ENCODE assay signal across 9 mouse cellular contexts in genomic region chr6:134848197-134848890, GRCm38 (mm10). TPM values are rescaled to one million over a fixed set of nuclear protein-coding genes. Genes with fewer than 3 reads are reported as not detected.
DNase-seq lines count a peak whose midpoint lies in the region; ATAC-seq and TF ChIP-seq lines count a peak whose summit lies in the region.
"Had no signal": no experiment of that assay in that cellular context is flagged by ENCODE, and none has a peak within 500 bp of the region (broad histone marks: within the 10 kb centered on the region; RNA-seq: fewer than 3 reads in every experiment).

No protein-coding gene starts in this region.

- ATAC-seq in lung, embryonic 14.5 days (ENCODE audit: insufficient read depth): no peak
- ATAC-seq in forebrain, embryonic 16.5 days: 0 out of 2 replicates have a peak, but pooled peaks have one; percentile 33
- 0 out of 2 replicates have a peak, but pooled peaks have one; percentile 41 for ATAC-seq in neutrophil, adult 5-6 weeks (ENCODE audit: extremely low read depth, insufficient number of reproducible peaks, low FRiP score, poor library complexity, severe bottlenecking)

- H3K4me3 ChIP-seq in lung, embryonic 14.5 days (ENCODE audit: low read depth, low read length): no peak overlapping the region
- no peak overlapping the region for H3K4me3 ChIP-seq in forebrain, embryonic 16.5 days (replicated peaks; ENCODE audit: low read length)
- H3K4me3 ChIP-seq: neural tube, embryonic 13.5 days had no signal

- H3K4me2 ChIP-seq in lung, embryonic 14.5 days: no peak overlapping the region
- H3K4me2 ChIP-seq in forebrain, embryonic 16.5 days (ENCODE audit: low read length): no peak overlapping the region
- H3K4me2 ChIP-seq: neural tube, embryonic 13.5 days had no signal

- H3K9ac ChIP-seq in lung, embryonic 14.5 days: no peak overlapping the region
- no peak overlapping the region for H3K9ac ChIP-seq in forebrain, embryonic 16.5 days (replicated peaks; ENCODE audit: low read depth, low read length)
- H3K9ac ChIP-seq: neural tube, embryonic 13.5 days had no signal

- no peaks in the 10 kb centered on the region for H3K4me1 ChIP-seq in lung, embryonic 14.5 days (ENCODE audit: insufficient read depth)
- no peaks in the 10 kb centered on the region for H3K4me1 ChIP-seq in forebrain, embryonic 16.5 days (replicated peaks; ENCODE audit: control insufficient read depth, insufficient read depth, low read length)
- H3K4me1 ChIP-seq: neural tube, embryonic 13.5 days had no signal

- no peaks in the 10 kb centered on the region for H3K9me3 ChIP-seq in lung, embryonic 14.5 days (ENCODE audit: low read depth, low read length)
- H3K9me3 ChIP-seq in forebrain, embryonic 16.5 days (ENCODE audit: control insufficient read depth, low read length): no peaks in the 10 kb centered on the region
- H3K9me3 ChIP-seq: neural tube, embryonic 13.5 days had no signal

- no peak overlapping the region for H3K27ac ChIP-seq in lung, embryonic 14.5 days (ENCODE audit: low read depth)
- H3K27ac ChIP-seq in forebrain, embryonic 16.5 days (ENCODE audit: low read length): no peak overlapping the region
- H3K27ac ChIP-seq: neural tube, embryonic 13.5 days had no signal

- TF ChIP-seq CTCF in lung, embryonic 14.5 days (IDR thresholded peaks at IDR 0.05; ENCODE audit: low read depth): peak; percentile 38; the same call in 1 of the 2 replicates

- no peaks in the 10 kb centered on the region for H3K27me3 ChIP-seq in lung, embryonic 14.5 days (ENCODE audit: insufficient read depth, low read length)
- H3K27me3 ChIP-seq in forebrain, embryonic 16.5 days (replicated peaks; ENCODE audit: control insufficient read depth, insufficient read depth, low read length): no peaks in the 10 kb centered on the region
- H3K27me3 ChIP-seq: neural tube, embryonic 13.5 days had no signal

- H3K36me3 ChIP-seq in lung, embryonic 14.5 days (ENCODE audit: insufficient read depth): 0 out of 2 replicates have a peak, but pooled peaks cover 2% of the 10 kb centered on the region
- no peaks in the 10 kb centered on the region for H3K36me3 ChIP-seq in forebrain, embryonic 16.5 days (ENCODE audit: control insufficient read depth, insufficient read depth)

- 76% methylated on average over 5 of the region's 5 CpGs for WGBS in lung, embryonic 14.5 days
- WGBS in forebrain, embryonic 16.5 days: 81% methylated on average over 5 of the region's 5 CpGs

- DNase-seq in adrenal gland, postnatal 14 days: peak; percentile 27
- no peak for DNase-seq in adrenal gland, adult 8-10 months
- peak; percentile 59 for DNase-seq in lung, embryonic 14.5 days
- no peak for DNase-seq in lung, adult 18-20 months
- DNase-seq in spleen, adult 12 weeks (ENCODE audit: low spot score): no peak
- DNase-seq in adipocyte (ENCODE audit: low spot score): no peak

RNA-seq across cellular contexts. Expression of gene Crebl2, which starts 18.4 kb away (rescaled TPM):
- 17.2 and 21.1 TPM in 2 replicates for total RNA-seq in adrenal gland, postnatal 14 days (2021)
- 10 to 100 TPM; 47.1 to 63.4 (median 58.0) TPM for total RNA-seq in adrenal gland, adult 8-10 months (2022)
- polyA plus RNA-seq in lung, embryonic 14.5 days (2014; fragmentation: Nextera tagmentation; extraction: Ambion mirVana): 1.3 and 1.4 TPM in 2 replicates
- 3.8 and 4.3 TPM in 2 replicates for polyA plus RNA-seq in forebrain, embryonic 16.5 days (2015; fragmentation: Nextera tagmentation; extraction: Ambion mirVana)
- total RNA-seq in neutrophil, adult 5-6 weeks (2017): 47.6 and 53.7 TPM in 2 replicates

RNA-seq across cellular contexts. Expression of gene Gpr19, which starts 50.0 kb away (rescaled TPM):
- 10.0 and 11.8 TPM in 2 replicates for total RNA-seq in adrenal gland, postnatal 14 days (2021)
- total RNA-seq in adrenal gland, adult 8-10 months (2022): 1 to 10 TPM; 7.1 to 9.8 (median 7.9) TPM
- 9.6 and 10.8 TPM in 2 replicates for polyA plus RNA-seq in lung, embryonic 14.5 days (2014; fragmentation: Nextera tagmentation; extraction: Ambion mirVana)
- 44.4 and 48.9 TPM in 2 replicates for polyA plus RNA-seq in forebrain, embryonic 16.5 days (2015; fragmentation: Nextera tagmentation; extraction: Ambion mirVana)
- 13.5 and 19.7 TPM in 2 replicates for total RNA-seq in neutrophil, adult 5-6 weeks (2017)

RNA-seq across cellular contexts. Expression of gene Dusp16, which starts 55.9 kb away (rescaled TPM):
- total RNA-seq in adrenal gland, postnatal 14 days (2021): 17.9 and 22.8 TPM in 2 replicates
- 10 to 100 TPM; 24.6 to 41.3 (median 32.6) TPM for total RNA-seq in adrenal gland, adult 8-10 months (2022)
- 12.7 and 12.9 TPM in 2 replicates for polyA plus RNA-seq in lung, embryonic 14.5 days (2014; fragmentation: Nextera tagmentation; extraction: Ambion mirVana)
- 7.0 and 9.7 TPM in 2 replicates for polyA plus RNA-seq in forebrain, embryonic 16.5 days (2015; fragmentation: Nextera tagmentation; extraction: Ambion mirVana)
- total RNA-seq in neutrophil, adult 5-6 weeks (2017): 19.6 and 20.3 TPM in 2 replicates

Comparison
In these comparisons a context has a peak if more than half of its experiments do, and no peak if none do; other contexts are left out.
1. DNase-seq: peak in adrenal gland, postnatal 14 days (single experiment) and lung, embryonic 14.5 days (single experiment); none in adrenal gland, adult 8-10 months (single experiment), lung, adult 18-20 months (0 of 2), spleen, adult 12 weeks (single experiment) and adipocyte (single experiment).